Mouse (Mus musculus) E14TG2a.4 (cell line): ENCODE data around the gene Slc22a18.
A peak's percentile ranks its signal among the peaks of the same experiment; 100 is the strongest.

ENCODE experiments used
- H3K27me3 ChIP-seq: 2 replicates; pipeline ENCODE4 v1.6.1; 2014; ENCODE audit warnings: low read length, control low read depth; ENCODE audit not compliant: insufficient read depth
- H3K36me3 ChIP-seq: 2 replicates; pipeline ENCODE4 v1.6.1; 2014; ENCODE audit warnings: low read length, control low read depth; ENCODE audit not compliant: insufficient read depth
- H3K4me1 ChIP-seq: replicated peaks from 2 replicates; pipeline ENCODE4 v1.6.1; 2014; ENCODE audit warnings: low read depth, low read length, control low read depth
- H3K4me3 ChIP-seq: replicated peaks from 2 replicates; pipeline ENCODE4 v1.5.1; 2014; ENCODE audit warnings: mild to moderate bottlenecking, low read length
- H3K9me3 ChIP-seq: 2 replicates; pipeline ENCODE4 v1.6.1; 2014; ENCODE audit warnings: low read length, control low read depth
- CTCF ChIP-seq: conservative IDR thresholded peaks from 2 replicates; pipeline ENCODE4 v1.5.1; 2014; ENCODE audit warnings: low read length
- NANOG ChIP-seq: IDR thresholded peaks from 2 replicates; pipeline ENCODE4 v1.6.1; 2014; ENCODE audit warnings: borderline replicate concordance, low read length, mixed read lengths
- POU5F1 ChIP-seq: IDR thresholded peaks from 2 replicates; pipeline ENCODE4 v1.6.1; 2014; ENCODE audit warnings: low read length, borderline replicate concordance

The Slc22a18 gene

DNA sequence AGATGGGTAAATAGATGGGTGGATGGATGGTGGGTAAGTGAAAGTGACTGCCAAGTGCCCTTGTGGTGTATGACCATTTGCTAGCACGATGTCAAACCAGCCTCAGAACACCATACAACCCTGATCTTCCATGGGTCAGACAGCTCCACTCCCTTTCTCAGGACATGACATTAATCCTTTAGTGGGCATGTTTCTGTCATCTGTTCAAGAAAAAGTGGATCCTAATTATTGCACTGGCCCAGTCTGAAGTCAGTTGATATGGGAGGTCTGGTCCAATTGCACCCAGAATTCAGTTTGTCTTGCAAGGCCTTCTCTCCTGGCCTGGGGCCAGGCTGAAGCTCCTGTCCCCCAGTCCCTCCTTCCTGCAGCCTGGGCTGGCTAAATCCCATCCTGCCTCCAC, 34.6 kb upstream of the Slc22a18 start:
- Histone ChIP-seq H3K9me3 (peaks cover 4% of the 10 kb centered on the region; the same call in 1 of the 2 replicates), H3K4me3 (0 out of 2 replicates have a peak overlapping the region, but pooled peaks have one; percentile 29), H3K27me3 (peaks cover 97% of the 10 kb centered on the region), H3K4me1 (peaks cover 63% of the 10 kb centered on the region), H3K36me3 (no peaks in the 10 kb centered on the region)
- TF ChIP-seq POU5F1: no peak
- no peak for TF ChIP-seq NANOG
- no peak for TF ChIP-seq CTCF

DNA sequence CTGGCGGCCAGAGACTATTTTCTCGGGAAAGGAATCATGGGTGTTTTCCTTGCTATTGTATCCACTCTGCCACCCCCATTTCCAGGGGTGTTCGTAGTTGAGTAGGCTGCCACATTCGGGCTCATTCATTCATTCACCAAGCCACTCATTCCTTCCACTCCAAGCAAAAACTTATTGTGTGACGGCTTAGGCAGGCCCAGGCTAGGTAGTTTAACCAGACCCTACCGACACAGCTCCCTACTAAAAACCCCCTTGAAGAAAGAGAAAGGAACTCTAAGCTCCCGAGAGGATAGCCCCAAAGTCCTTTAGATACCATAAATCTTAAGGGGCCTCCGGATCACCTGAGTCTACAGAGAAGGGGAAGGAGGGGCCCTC, 29.0 kb upstream of the Slc22a18 start:
- no peak for TF ChIP-seq CTCF
- TF ChIP-seq POU5F1: no peak
- no peak for TF ChIP-seq NANOG
- Histone ChIP-seq H3K36me3 (no peaks in the 10 kb centered on the region), H3K4me1 (peaks cover 49% of the 10 kb centered on the region), H3K27me3 (peaks cover 98% of the 10 kb centered on the region), H3K9me3 (peaks cover 4% of the 10 kb centered on the region; the same call in 1 of the 2 replicates), H3K4me3 (peak overlapping the region; percentile 71; the same call in 1 of the 2 replicates)

DNA sequence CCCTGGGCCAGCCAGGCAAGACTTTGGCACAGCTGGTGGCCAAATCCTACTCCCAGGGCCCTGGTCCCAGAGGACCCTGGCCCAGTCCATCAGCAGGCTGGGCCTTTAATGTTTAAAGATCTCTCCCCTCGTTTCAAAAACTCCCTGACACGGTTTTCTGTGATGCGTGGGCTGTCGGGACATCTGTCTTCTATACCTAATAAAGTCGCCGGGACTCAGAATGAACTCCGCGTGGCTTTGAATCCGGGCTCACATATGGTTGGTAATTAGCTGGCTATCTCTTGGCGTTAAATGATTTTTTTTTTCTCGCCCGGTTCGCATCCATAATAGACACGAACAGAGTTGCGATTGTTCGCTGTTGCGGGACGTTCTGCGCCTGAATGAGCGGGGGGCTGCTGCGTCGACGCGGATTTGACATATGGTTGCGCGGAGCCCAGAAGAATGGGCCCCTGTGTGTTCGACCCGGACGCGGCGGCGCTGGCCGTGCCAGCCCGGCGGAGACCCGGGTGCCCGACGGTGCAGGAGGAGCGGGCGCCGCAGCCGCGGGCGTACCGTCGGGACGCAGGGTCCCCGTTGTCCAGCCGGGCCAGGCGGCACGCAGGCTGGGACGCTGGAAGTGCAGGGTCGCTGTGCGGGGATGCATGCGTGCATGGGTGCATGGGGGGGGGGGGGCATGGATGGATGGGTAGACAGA, 28.4 kb upstream of the Slc22a18 start:
- H3K4me1 ChIP-seq: peaks cover 45% of the 10 kb centered on the region
- peak overlapping the region; percentile 71 for H3K4me3 ChIP-seq
- peaks cover 4% of the 10 kb centered on the region; the same call in 1 of the 2 replicates for H3K9me3 ChIP-seq
- TF ChIP-seq NANOG (no peak), CTCF (no peak), POU5F1 (no peak)
- no peaks in the 10 kb centered on the region for H3K36me3 ChIP-seq
- H3K27me3 ChIP-seq: peaks cover 96% of the 10 kb centered on the region

DNA sequence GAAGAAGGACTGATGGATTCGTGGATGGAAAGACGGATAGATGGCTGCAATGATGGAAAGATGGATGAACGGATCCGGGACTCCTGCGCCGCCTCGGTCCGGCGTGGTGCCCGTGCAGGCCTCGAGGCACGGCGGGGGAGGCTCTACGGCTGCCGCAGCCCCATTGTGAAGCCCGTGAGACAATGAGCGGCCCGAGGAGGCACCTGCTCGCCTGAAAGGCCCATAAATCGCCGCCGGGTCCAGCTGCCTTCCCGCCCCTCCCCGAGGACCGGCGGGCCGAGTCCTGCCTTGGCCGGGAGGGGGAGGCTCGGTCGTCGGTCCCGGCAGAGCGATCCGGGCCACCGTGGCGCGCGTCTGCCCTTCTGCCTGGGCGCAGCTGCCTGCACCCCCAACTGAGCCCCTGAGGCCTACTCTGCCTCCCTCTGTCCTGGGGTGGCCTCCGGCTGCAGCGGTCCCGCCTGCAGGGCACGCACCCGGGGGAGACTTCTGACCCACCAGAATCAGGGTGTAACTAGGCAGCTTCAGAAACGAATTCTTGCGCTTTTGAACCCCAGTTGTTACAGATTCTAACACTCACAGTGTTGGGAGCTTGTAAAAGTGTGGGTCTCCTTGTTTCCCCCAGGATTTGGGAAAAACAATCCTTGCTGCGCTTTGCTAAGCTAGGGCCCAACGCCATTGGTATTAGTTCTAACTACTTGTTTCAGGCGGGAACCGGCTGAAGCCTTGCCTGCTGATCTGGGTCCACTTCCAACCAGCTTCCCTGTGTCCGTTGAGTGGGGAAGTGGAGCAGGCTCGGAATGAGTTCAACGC, 27.7 kb upstream of the Slc22a18 start:
- TF ChIP-seq CTCF (no peak), POU5F1 (no peak), NANOG (no peak)
- Histone ChIP-seq H3K9me3 (no peaks in the 10 kb centered on the region), H3K36me3 (no peaks in the 10 kb centered on the region), H3K4me1 (peaks cover 37% of the 10 kb centered on the region), H3K27me3 (peaks cover 96% of the 10 kb centered on the region), H3K4me3 (peak overlapping the region; percentile 71)

DNA sequence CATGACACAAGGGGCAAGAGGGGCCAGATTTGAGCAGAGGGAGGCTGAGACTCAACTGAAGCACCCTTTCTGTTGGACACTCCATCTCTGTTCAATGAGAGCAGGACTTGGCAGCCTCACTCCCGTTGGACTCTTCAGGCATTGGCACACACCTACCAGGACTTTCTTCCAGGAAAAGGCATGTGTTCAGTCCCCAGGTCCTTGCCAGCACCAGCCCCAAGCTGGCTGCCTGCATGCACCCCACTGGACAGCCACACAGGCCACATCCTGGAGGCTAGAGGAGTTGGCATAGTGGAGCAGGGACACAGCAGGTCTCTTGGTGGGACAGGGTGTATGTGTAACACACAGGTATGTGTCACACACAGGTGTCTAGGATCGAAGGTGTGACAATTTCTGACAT, 26.4 kb upstream of the Slc22a18 start:
- peaks cover 24% of the 10 kb centered on the region for H3K4me1 ChIP-seq
- no peak overlapping the region for H3K4me3 ChIP-seq
- peaks cover 91% of the 10 kb centered on the region for H3K27me3 ChIP-seq
- H3K36me3 ChIP-seq: no peaks in the 10 kb centered on the region
- no peaks in the 10 kb centered on the region for H3K9me3 ChIP-seq
- no peak for TF ChIP-seq CTCF
- TF ChIP-seq POU5F1: no peak
- TF ChIP-seq NANOG: no peak

DNA sequence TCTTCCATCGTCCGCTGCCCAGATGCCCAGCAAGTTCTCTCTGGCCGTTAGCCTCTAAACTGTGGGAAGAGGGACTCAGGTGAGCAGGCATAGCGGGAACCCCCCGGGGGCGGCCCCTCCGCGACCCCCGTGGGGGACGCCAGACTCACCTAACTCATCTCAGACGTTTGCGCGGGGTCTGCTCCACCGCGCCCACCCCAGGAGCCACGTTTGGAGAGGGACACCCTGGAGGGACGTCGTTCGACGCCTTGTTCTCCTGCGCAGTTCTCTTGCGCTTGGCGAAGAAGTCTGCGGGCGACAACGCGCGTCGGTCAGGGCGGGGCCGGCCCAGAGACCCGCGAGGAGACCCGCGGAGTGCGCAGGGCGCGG, 14.6 kb upstream of the Slc22a18 start:
- no peaks in the 10 kb centered on the region for H3K36me3 ChIP-seq
- peaks cover 33% of the 10 kb centered on the region for H3K4me1 ChIP-seq
- no peak for TF ChIP-seq CTCF
- no peak for TF ChIP-seq NANOG
- no peak for TF ChIP-seq POU5F1
- peaks cover 92% of the 10 kb centered on the region for H3K27me3 ChIP-seq
- H3K4me3 ChIP-seq: peak overlapping the region; percentile 78
- peaks cover 3% of the 10 kb centered on the region; the same call in 1 of the 2 replicates for H3K9me3 ChIP-seq

DNA sequence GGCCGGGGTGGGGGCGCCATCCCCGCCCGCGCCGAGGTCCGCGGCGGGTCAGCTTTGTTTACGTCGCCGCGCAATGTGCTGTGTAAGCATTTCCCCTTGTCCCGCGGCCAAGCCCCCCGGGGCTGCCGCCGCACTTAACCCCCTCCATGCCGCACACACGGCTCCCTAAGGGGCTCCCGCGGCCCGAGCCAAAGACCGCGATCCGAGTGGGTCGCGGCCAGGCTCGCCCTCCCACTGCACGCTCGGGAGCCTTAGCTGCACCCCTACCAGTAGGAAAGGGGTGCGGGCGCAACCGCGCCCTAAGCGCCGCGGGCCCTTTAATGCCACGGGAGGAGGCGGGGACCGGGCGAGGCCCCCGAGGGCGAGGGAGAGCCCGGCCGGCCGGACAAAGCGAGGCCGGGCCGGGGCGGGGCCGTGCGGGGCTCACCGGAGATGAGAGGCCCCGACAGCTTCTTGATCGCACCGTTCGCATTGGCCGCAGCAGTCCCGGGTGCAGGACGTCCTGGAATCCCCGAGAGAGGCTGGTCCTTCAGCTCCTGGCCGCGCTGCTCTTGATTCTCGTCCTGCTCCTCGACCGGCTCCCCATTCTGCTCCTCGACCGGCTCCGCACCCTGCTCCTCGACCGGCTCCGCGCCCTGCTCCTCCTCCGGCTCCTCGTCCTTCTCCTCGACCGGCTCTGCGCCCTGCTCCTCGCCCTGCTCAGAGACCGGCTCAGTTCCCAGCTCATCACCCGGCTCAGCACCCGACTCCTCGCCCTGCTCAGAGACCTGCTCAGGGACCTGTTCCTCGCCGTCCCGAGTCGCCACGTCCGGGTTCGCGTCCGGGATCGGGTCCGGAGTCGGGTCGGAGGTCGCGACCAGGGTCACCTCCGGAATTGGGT, 14.0 kb upstream of the Slc22a18 start:
- Histone ChIP-seq H3K27me3 (peaks cover 92% of the 10 kb centered on the region), H3K4me1 (peaks cover 39% of the 10 kb centered on the region), H3K36me3 (no peaks in the 10 kb centered on the region), H3K9me3 (peaks cover 3% of the 10 kb centered on the region; the same call in 1 of the 2 replicates), H3K4me3 (peak overlapping the region; percentile 78)
- TF ChIP-seq NANOG: no peak
- no peak for TF ChIP-seq POU5F1
- no peak for TF ChIP-seq CTCF

DNA sequence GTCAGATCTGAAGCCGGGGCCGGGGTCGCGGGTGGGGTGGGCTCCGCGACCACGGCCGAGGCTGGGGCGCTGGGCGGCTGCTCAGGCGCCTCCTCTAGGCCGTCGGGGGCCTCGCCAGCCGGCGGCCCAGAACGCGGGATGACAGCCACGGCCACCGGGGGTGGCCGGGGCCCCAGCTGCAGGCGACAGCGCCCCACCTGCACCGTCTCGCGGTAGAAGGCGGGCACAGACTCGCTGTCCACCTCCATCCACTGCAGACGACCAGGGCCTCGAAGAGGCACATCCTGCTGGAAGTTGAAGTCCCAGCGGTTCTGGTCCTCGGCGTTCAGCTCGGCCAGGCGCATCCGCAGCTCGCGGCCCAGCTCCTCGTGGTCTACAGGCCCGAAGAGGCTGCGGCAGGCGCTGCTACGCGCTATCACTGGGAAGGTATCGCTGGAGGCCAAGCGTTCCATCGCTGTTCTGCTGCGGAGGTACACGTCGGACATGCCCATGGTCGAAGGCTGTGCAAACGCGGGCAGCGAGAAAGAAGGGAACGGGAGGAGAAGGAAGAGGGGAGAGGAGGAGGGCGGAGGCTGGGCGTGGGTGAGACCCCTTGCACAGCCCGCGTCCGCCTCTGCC, 13.2 kb upstream of the Slc22a18 start:
- peaks cover 94% of the 10 kb centered on the region for H3K27me3 ChIP-seq
- peak overlapping the region; percentile 78 for H3K4me3 ChIP-seq
- H3K36me3 ChIP-seq: no peaks in the 10 kb centered on the region
- H3K9me3 ChIP-seq: peaks cover 3% of the 10 kb centered on the region; the same call in 1 of the 2 replicates
- TF ChIP-seq NANOG: no peak
- TF ChIP-seq POU5F1: no peak
- no peak for TF ChIP-seq CTCF
- H3K4me1 ChIP-seq: peaks cover 42% of the 10 kb centered on the region
